Mouse (Mus musculus) mouse embryonic stem cell (cell line): Measurements from ENCODE around the gene Pdp2.
"Not testable (repeated sequence)": the region's sequence is repeated elsewhere in the genome, so short reads cannot be mapped to it uniquely, and the experiment has no call there.

Experiments used
- in situ Hi-C, 2 experiments: fragments of 300-500 bp; cut with MboI; formaldehyde crosslinking; loops; 1 replicate in 1 of 2; 3 replicates in 1 of 2; pipeline ENCODE4 v1.14.3; 2019 to 2020; ENCODE audit warnings: low sequenced_read_pairs in 2 of 2, low pct_unique_long_range_greater_than_20kb in 1 of 2, mixed read lengths in 1 of 2; ENCODE audit not compliant: unreplicated experiment in 1 of 2

Gene Pdp2

GRCm38 (mm10) chr8:104591133-104591834, at the start of gene Pdp2:
Pdp2 (plus strand) TSS chr8:104591451.
- in situ Hi-C loops: no loop called here

- in situ Hi-C loops: no loop called here
These were observed 49.8 kb upstream of the Pdp2 start for GRCm38 (mm10) chr8:104541515-104541880.

GRCm38 (mm10) chr8:104542160-104542559, 49.1 kb upstream of the Pdp2 start:
- in situ Hi-C loops: no loop called here

- in situ Hi-C loops: no loop called here
These were observed 47.7 kb upstream of the Pdp2 start for GRCm38 (mm10) chr8:104543440-104544045.

- in situ Hi-C loops: no loop called here
These were observed 36.1 kb upstream of the Pdp2 start for GRCm38 (mm10) chr8:104555191-104555590.

GRCm38 (mm10) chr8:104557226-104557625, 34.0 kb upstream of the Pdp2 start:
- in situ Hi-C loops: no loop called here

- in situ Hi-C loops: no loop called here
These were observed 30.5 kb upstream of the Pdp2 start for GRCm38 (mm10) chr8:104560731-104561130.

GRCm38 (mm10) chr8:104564633-104565456, 26.4 kb upstream of the Pdp2 start:
- in situ Hi-C loops: no loop called here

- in situ Hi-C loops: no loop called here
These were observed 25.8 kb upstream of the Pdp2 start for GRCm38 (mm10) chr8:104565457-104565798.

GRCm38 (mm10) chr8:104569559-104569958, 21.7 kb upstream of the Pdp2 start:
- in situ Hi-C loops: no loop called here

- in situ Hi-C loops: no loop called here
These were observed 20.6 kb upstream of the Pdp2 start for GRCm38 (mm10) chr8:104570436-104571343.

GRCm38 (mm10) chr8:104576820-104577219, 14.4 kb upstream of the Pdp2 start:
- in situ Hi-C loops: no loop called here

- in situ Hi-C loops: not testable (repeated sequence)
These were observed 13.6 kb upstream of the Pdp2 start for GRCm38 (mm10) chr8:104577606-104578005.

- in situ Hi-C loops: no loop called here
These were observed 6.7 kb upstream of the Pdp2 start for GRCm38 (mm10) chr8:104584522-104584921.

GRCm38 (mm10) chr8:104590284-104590683, 967 bp upstream of the Pdp2 start:
- in situ Hi-C loops: no loop called here

GRCm38 (mm10) chr8:104591856-104592255, 605 bp downstream of the Pdp2 start:
- in situ Hi-C loops: no loop called here

- in situ Hi-C loops: no loop called here
These were observed 1.3 kb downstream of the Pdp2 start for GRCm38 (mm10) chr8:104592566-104592965.

GRCm38 (mm10) chr8:104593536-104594325, 2.5 kb downstream of the Pdp2 start:
- in situ Hi-C loops: no loop called here
